Mouse (Mus musculus) G1E (cell line): Measurements from ENCODE around the gene E2f1.

ENCODE experiments used
- CTCF ChIP-seq: IDR thresholded peaks from 2 replicates; pipeline ENCODE4 v1.5.1; 2012; ENCODE audit warnings: low read depth, low read length, inconsistent platforms, mixed read lengths
- GATA1 ChIP-seq: IDR thresholded peaks from 2 replicates; pipeline ENCODE4 v1.6.1; 2012; ENCODE audit warnings: borderline replicate concordance, low read length, inconsistent platforms, mixed read lengths
- GATA2 ChIP-seq: IDR thresholded peaks from 2 replicates; pipeline ENCODE4 v1.6.1; 2012; ENCODE audit warnings: low read depth, low read length, inconsistent platforms, borderline replicate concordance

DNA sequence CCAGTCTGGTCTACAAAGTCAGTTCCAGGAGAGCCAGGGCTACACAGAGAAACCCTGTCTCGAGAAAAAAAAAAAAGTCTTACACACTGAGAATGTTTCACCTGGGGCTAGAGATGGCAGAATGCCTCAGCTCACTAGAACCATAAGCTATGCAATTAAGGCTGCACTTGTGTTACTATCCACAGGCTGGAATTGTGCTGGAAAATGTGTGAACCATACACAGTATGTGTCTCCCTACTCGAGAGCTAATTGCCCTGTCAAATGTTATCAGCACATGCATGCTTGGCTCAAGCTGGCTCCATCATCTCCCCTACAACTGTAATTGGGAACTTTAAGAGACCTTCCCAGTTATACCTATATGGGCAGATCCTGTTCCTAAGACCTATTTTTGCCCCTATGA lies 18.8 kb downstream of the E2f1 start:
- TF ChIP-seq CTCF = no peak
- no peak for TF ChIP-seq GATA1
- TF ChIP-seq GATA2 = no peak
